ENCODE assay signal across 9 mouse cellular contexts in genomic region chr1:162336640-162337039, GRCm38 (mm10).
DNase-seq lines count a peak whose midpoint lies in the region; ATAC-seq and TF ChIP-seq lines count a peak whose summit lies in the region.
"Had no signal": no experiment of that assay in that cellular context is flagged by ENCODE, and none has a peak within 500 bp of the region (broad histone marks: within the 10 kb centered on the region; RNA-seq: fewer than 3 reads in every experiment).

No protein-coding gene starts in this region.

- peak; percentile 63; the same call in 1 of the 2 replicates for ATAC-seq in hindbrain, embryonic 13.5 days (ENCODE audit: low FRiP score)
- no peak for ATAC-seq in hindbrain, embryonic 12.5 days (ENCODE audit: low FRiP score)
- ATAC-seq in common myeloid progenitor, adult 5-6 weeks (replicated peaks; ENCODE audit: low read depth, poor library complexity, severe bottlenecking), result peak; percentile 69
- 0 out of 2 replicates have a peak, but pooled peaks have one; percentile 20 for ATAC-seq in limb, embryonic 12.5 days (ENCODE audit: insufficient number of reproducible peaks, insufficient read depth, low FRiP score, low TSS enrichment, low read depth)

- H3K36me3 ChIP-seq in hindbrain, embryonic 13.5 days, result no peaks in the 10 kb centered on the region
- no peaks in the 10 kb centered on the region for H3K36me3 ChIP-seq in hindbrain, embryonic 12.5 days
- H3K36me3 ChIP-seq in E14TG2a.4 (ENCODE audit: insufficient read depth, low read length), result no peaks in the 10 kb centered on the region
- H3K36me3 ChIP-seq in limb, embryonic 12.5 days, result no peaks in the 10 kb centered on the region
- no peaks in the 10 kb centered on the region for H3K36me3 ChIP-seq in heart, embryonic 10.5 days
- H3K36me3 ChIP-seq: embryonic facial prominence, embryonic 12.5 days had no signal

- H3K9ac ChIP-seq in hindbrain, embryonic 13.5 days, result no peak overlapping the region
- H3K9ac ChIP-seq in hindbrain, embryonic 12.5 days, result no peak overlapping the region
- no peak overlapping the region for H3K9ac ChIP-seq in limb, embryonic 12.5 days (replicated peaks)
- H3K9ac ChIP-seq: embryonic facial prominence, embryonic 12.5 days had no signal

- H3K4me3 ChIP-seq in hindbrain, embryonic 13.5 days, result no peak overlapping the region
- H3K4me3 ChIP-seq in hindbrain, embryonic 12.5 days, result no peak overlapping the region
- no peak overlapping the region for H3K4me3 ChIP-seq in E14TG2a.4 (replicated peaks; ENCODE audit: low read length)
- H3K4me3 ChIP-seq in limb, embryonic 12.5 days (replicated peaks), result no peak overlapping the region
- no peak overlapping the region for H3K4me3 ChIP-seq in heart, embryonic 10.5 days
- H3K4me3 ChIP-seq: embryonic facial prominence, embryonic 12.5 days had no signal

- no peak for DNase-seq in right cerebral cortex, postnatal 14 days
- no peak for DNase-seq in heart, embryonic 10.5 days (ENCODE audit: low spot score)
- no peak for DNase-seq in right cerebral cortex, postnatal 25 days

- WGBS in hindbrain, embryonic 13.5 days, result 37% methylated on average over 1 of the region's 1 CpGs
- 29% methylated on average over 1 of the region's 1 CpGs for WGBS in hindbrain, embryonic 12.5 days
- WGBS in limb, embryonic 12.5 days, result 12% methylated on average over 1 of the region's 1 CpGs
- WGBS in heart, embryonic 10.5 days, result 28% methylated on average over 1 of the region's 1 CpGs

- H3K27me3 ChIP-seq in hindbrain, embryonic 13.5 days, result no peaks in the 10 kb centered on the region
- no peaks in the 10 kb centered on the region for H3K27me3 ChIP-seq in hindbrain, embryonic 12.5 days
- H3K27me3 ChIP-seq in E14TG2a.4 (ENCODE audit: insufficient read depth, low read length), result no peaks in the 10 kb centered on the region; the same call in 1 of the 2 replicates
- no peaks in the 10 kb centered on the region for H3K27me3 ChIP-seq in limb, embryonic 12.5 days
- no peaks in the 10 kb centered on the region for H3K27me3 ChIP-seq in heart, embryonic 10.5 days (ENCODE audit: insufficient read depth, poor library complexity, severe bottlenecking)
- H3K27me3 ChIP-seq: embryonic facial prominence, embryonic 12.5 days had no signal

- peak; percentile 50 for TF ChIP-seq CTCF in E14TG2a.4 (conservative IDR thresholded peaks at IDR 0.05; ENCODE audit: low read length)

- no peaks in the 10 kb centered on the region for H3K4me1 ChIP-seq in hindbrain, embryonic 13.5 days (replicated peaks)
- H3K4me1 ChIP-seq in hindbrain, embryonic 12.5 days, result no peaks in the 10 kb centered on the region
- no peaks in the 10 kb centered on the region for H3K4me1 ChIP-seq in E14TG2a.4 (replicated peaks; ENCODE audit: low read depth, low read length)
- H3K4me1 ChIP-seq in limb, embryonic 12.5 days (replicated peaks), result peaks cover 17% of the 10 kb centered on the region
- H3K4me1 ChIP-seq in heart, embryonic 10.5 days, result no peaks in the 10 kb centered on the region

- H3K9me3 ChIP-seq in hindbrain, embryonic 13.5 days, result no peaks in the 10 kb centered on the region
- no peaks in the 10 kb centered on the region for H3K9me3 ChIP-seq in hindbrain, embryonic 12.5 days (replicated peaks)
- no peaks in the 10 kb centered on the region for H3K9me3 ChIP-seq in E14TG2a.4 (ENCODE audit: low read length)
- H3K9me3 ChIP-seq in limb, embryonic 12.5 days, result no peaks in the 10 kb centered on the region
- H3K9me3 ChIP-seq in heart, embryonic 10.5 days, result no peaks in the 10 kb centered on the region
- H3K9me3 ChIP-seq: embryonic facial prominence, embryonic 12.5 days had no signal

- H3K27ac ChIP-seq in hindbrain, embryonic 13.5 days, result no peak overlapping the region
- H3K27ac ChIP-seq in hindbrain, embryonic 12.5 days, result no peak overlapping the region
- peak overlapping the region; percentile 93; the same call in 1 of the 2 replicates for H3K27ac ChIP-seq in limb, embryonic 12.5 days
- no peak overlapping the region for H3K27ac ChIP-seq in heart, embryonic 10.5 days

- no peak overlapping the region for H3K4me2 ChIP-seq in hindbrain, embryonic 13.5 days
- H3K4me2 ChIP-seq in hindbrain, embryonic 12.5 days (replicated peaks), result no peak overlapping the region
- H3K4me2 ChIP-seq in limb, embryonic 12.5 days, result no peak overlapping the region
- H3K4me2 ChIP-seq: embryonic facial prominence, embryonic 12.5 days had no signal
